Mouse (Mus musculus) kidney, adult 2 months (tissue): Measurements from ENCODE around the gene Dnajc17. TPM values are rescaled to one million over a fixed set of nuclear protein-coding genes. Genes with fewer than 3 reads are reported as not detected.
A peak's percentile ranks its signal among the peaks of the same experiment; 100 is the strongest.

Source experiments
- DNase-seq: peaks from one replicate; pipeline ENCODE4 v3.0.0; 2021
- H3K27ac ChIP-seq: fragments of 200-500 bp; 2 replicates; pipeline ENCODE4 v1.5.1; 2012; ENCODE audit warnings: low read depth, low read length, control low read depth, inconsistent platforms; ENCODE audit not compliant: insufficient read depth
- H3K27me3 ChIP-seq: fragments of 200-500 bp; replicated peaks from 2 replicates; pipeline ENCODE4 v1.6.1; 2012; ENCODE audit warnings: mild to moderate bottlenecking, moderate library complexity, low read length, inconsistent platforms; ENCODE audit not compliant: control insufficient read depth, insufficient read depth
- H3K36me3 ChIP-seq: fragments of 200-500 bp; 2 replicates; pipeline ENCODE4 v1.6.1; 2012; ENCODE audit warnings: mild to moderate bottlenecking, moderate library complexity, low read length, inconsistent platforms; ENCODE audit not compliant: control insufficient read depth, insufficient read depth
- H3K4me1 ChIP-seq: fragments of 200-500 bp; 2 replicates; pipeline ENCODE4 v1.6.1; 2011; ENCODE audit warnings: low read length; ENCODE audit not compliant: control insufficient read depth, insufficient read depth
- H3K4me3 ChIP-seq: fragments of 200-500 bp; 2 replicates; pipeline ENCODE4 v1.5.1; 2011; ENCODE audit warnings: mild to moderate bottlenecking, low read depth, low read length, control low read depth; ENCODE audit not compliant: insufficient read depth
- CTCF ChIP-seq: fragments of 200-500 bp; conservative IDR thresholded peaks from 2 replicates; pipeline ENCODE4 v1.5.1; 2011; ENCODE audit warnings: low read depth, mild to moderate bottlenecking, control low read depth, low read length, moderate library complexity, mixed read lengths; ENCODE audit not compliant: insufficient read depth, insufficient read length
- POLR2A ChIP-seq: fragments of 200-500 bp; IDR thresholded peaks from one replicate; pipeline ENCODE4 v1.6.1; 2011; ENCODE audit warnings: low read depth, low read length, control low read depth
- WGBS: fragments of 180-500 bp; shearing (Covaris S2); methylation state at CpG from one replicate; pipeline ENCODE4 v1.1.7; 2018; 5-methylcytosine and 5-hydroxymethylcytosine counted together
- polyA plus RNA-seq: library from polyadenylated mRNA; depleted of rRNA; stranded (reverse); fragments of >200 nt; gene quantifications from 2 replicates; pipeline ENCODE4 v1.2.3, GENCODE M21; 2012; rRNA removed

Dnajc17 gene
- polyA plus RNA-seq = 3.4 and 4.6 TPM in 2 replicates

- whole genome bisulfite sequencing = under 1% methylated on average over 51 of the region's 51 CpGs
- no peak for TF ChIP-seq CTCF
- peak; percentile 64 for TF ChIP-seq POLR2A
- peak; percentile 98 for DNase-seq
- Histone ChIP-seq H3K27me3 (no peaks in the 10 kb centered on the region), H3K27ac (peak within 1 kb of the TSS; percentile 91), H3K4me1 (peaks cover 4% of the 10 kb centered on the region), H3K4me3 (peak within 1 kb of the TSS; percentile 95), H3K36me3 (no peaks in the 10 kb centered on the region; the same call in 1 of the 2 replicates)
Observed at GRCm38 (mm10) chr2:119208344-119209175, at the start of gene Dnajc17, which contains the start of gene Zfyve19. Gene Dnajc17 (minus strand): TSS chr2:119208795. Gene Zfyve19 (plus strand): TSS chr2:119208617.

- WGBS = 27% methylated on average over 7 of the region's 7 CpGs
- Histone ChIP-seq H3K4me1 (peaks cover 11% of the 10 kb centered on the region; the same call in 1 of the 2 replicates), H3K27me3 (no peaks in the 10 kb centered on the region), H3K4me3 (no peak overlapping the region), H3K27ac (no peak overlapping the region), H3K36me3 (no peaks in the 10 kb centered on the region)
- no peak for DNase-seq
- no peak for TF ChIP-seq CTCF
- no peak for TF ChIP-seq POLR2A
Observed at GRCm38 (mm10) chr2:119254976-119255375, 46.4 kb upstream of the Dnajc17 start.

GRCm38 (mm10) chr2:119250826-119251478 is 42.4 kb upstream of the Dnajc17 start:
- TF ChIP-seq CTCF (peak; percentile 95), POLR2A (no peak)
- Histone ChIP-seq H3K4me1 (peaks cover 16% of the 10 kb centered on the region; the same call in 1 of the 2 replicates), H3K27me3 (no peaks in the 10 kb centered on the region), H3K4me3 (no peak overlapping the region), H3K27ac (peak overlapping the region; percentile 72), H3K36me3 (no peaks in the 10 kb centered on the region)
- peak; percentile 94 for DNase-seq
- 7% methylated on average over 11 of the region's 11 CpGs for WGBS

GRCm38 (mm10) chr2:119250377-119250776 is 41.8 kb upstream of the Dnajc17 start:
- no peak overlapping the region for H3K4me3 ChIP-seq
- no peaks in the 10 kb centered on the region for H3K36me3 ChIP-seq
- H3K27me3 ChIP-seq = no peaks in the 10 kb centered on the region
- no peak for TF ChIP-seq POLR2A
- TF ChIP-seq CTCF = no peak
- peak overlapping the region; percentile 9; the same call in 1 of the 2 replicates for H3K27ac ChIP-seq
- WGBS = 46% methylated on average over 5 of the region's 5 CpGs
- DNase-seq = no peak
- H3K4me1 ChIP-seq = peaks cover 16% of the 10 kb centered on the region; the same call in 1 of the 2 replicates

GRCm38 (mm10) chr2:119249592-119250061 is 41.0 kb upstream of the Dnajc17 start:
- peaks cover 16% of the 10 kb centered on the region; the same call in 1 of the 2 replicates for H3K4me1 ChIP-seq
- WGBS = 30% methylated on average over 4 of the region's 4 CpGs
- peak overlapping the region; percentile 8; the same call in 1 of the 2 replicates for H3K27ac ChIP-seq
- no peaks in the 10 kb centered on the region for H3K27me3 ChIP-seq
- DNase-seq = peak; percentile 69
- TF ChIP-seq CTCF (no peak), POLR2A (no peak)
- no peaks in the 10 kb centered on the region for H3K36me3 ChIP-seq
- no peak overlapping the region for H3K4me3 ChIP-seq

GRCm38 (mm10) chr2:119247904-119248303 is 39.3 kb upstream of the Dnajc17 start:
- Histone ChIP-seq H3K4me1 (peaks cover 16% of the 10 kb centered on the region; the same call in 1 of the 2 replicates), H3K27me3 (no peaks in the 10 kb centered on the region), H3K4me3 (no peak overlapping the region), H3K36me3 (no peaks in the 10 kb centered on the region; the same call in 1 of the 2 replicates), H3K27ac (no peak overlapping the region)
- WGBS = 82% methylated on average over 9 of the region's 9 CpGs
- no peak for TF ChIP-seq POLR2A
- TF ChIP-seq CTCF = no peak
- DNase-seq = no peak

GRCm38 (mm10) chr2:119245246-119245645 is 36.7 kb upstream of the Dnajc17 start:
- no peak for DNase-seq
- H3K27me3 ChIP-seq = no peaks in the 10 kb centered on the region
- no peaks in the 10 kb centered on the region; the same call in 1 of the 2 replicates for H3K36me3 ChIP-seq
- peaks cover 13% of the 10 kb centered on the region; the same call in 1 of the 2 replicates for H3K4me1 ChIP-seq
- WGBS = 59% methylated on average over 7 of the region's 7 CpGs
- H3K4me3 ChIP-seq = no peak overlapping the region
- TF ChIP-seq CTCF = no peak
- no peak for TF ChIP-seq POLR2A
- H3K27ac ChIP-seq = no peak overlapping the region
